Mouse (Mus musculus) frontal cortex, postnatal 25 days (tissue): ENCODE measurements at regions not wholly inside any gene's neighbourhood (a gene's known extent, or its start where the extent isn't known, plus 50 kb on each side); places are given as distances from the start of the nearest gene placed in this dataset.

Experiments used
- DNase-seq, 2 experiments: peaks; one replicate each; pipeline ENCODE4 v3.0.0; 2022; ENCODE audit warnings: low spot score in 2 of 2

- no peak for DNase-seq
These were observed 292.3 kb downstream of the 1700017N19Rik start for GRCm38 (mm10) chr10:100882584-100882983.

DNA sequence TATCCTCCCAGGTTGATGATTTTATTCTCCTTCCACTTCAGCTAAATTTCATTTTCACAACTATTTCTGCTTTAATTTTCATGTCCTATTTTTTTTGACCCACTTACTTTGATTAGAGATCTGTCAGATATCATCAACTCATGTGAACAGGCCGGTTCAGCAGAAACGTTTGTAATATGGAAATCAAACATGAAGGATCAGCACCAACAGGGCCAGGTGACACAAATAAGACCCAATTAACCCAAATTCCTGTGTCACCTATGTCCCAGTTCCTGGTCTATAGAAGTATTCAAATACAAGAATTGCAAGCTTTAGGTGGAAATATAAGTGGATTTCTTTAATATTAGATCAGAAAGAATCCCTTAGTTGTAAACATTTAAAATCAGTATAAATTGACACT lies 332.7 kb downstream of the 1700017N19Rik start:
- DNase-seq: no peak

DNA sequence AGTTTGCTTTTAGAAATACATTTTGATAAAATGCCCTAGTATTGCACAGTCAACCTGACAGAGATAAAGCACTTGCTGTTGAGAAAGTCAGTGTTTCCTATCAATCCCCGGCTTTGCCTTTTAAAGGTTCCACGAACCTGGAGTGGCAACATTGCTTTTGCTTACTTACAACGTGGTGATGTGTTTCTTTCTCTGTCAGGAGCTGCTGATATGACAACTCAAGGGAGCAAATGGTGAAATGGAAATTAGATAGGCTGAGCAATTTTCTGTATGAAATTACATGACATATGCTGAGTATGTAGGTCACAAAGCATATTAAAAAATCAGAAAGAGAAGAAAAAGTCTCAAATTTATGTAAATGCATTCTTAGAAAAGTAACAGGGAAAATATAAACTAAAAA lies 336.8 kb downstream of the 1700017N19Rik start:
- no peak for DNase-seq

GRCm38 (mm10) chr10:100931739-100932138 lies 341.5 kb downstream of the 1700017N19Rik start:
- DNase-seq: no peak

GRCm38 (mm10) chr10:100958371-100958770 lies 368.1 kb downstream of the 1700017N19Rik start:
- DNase-seq: no peak

DNA sequence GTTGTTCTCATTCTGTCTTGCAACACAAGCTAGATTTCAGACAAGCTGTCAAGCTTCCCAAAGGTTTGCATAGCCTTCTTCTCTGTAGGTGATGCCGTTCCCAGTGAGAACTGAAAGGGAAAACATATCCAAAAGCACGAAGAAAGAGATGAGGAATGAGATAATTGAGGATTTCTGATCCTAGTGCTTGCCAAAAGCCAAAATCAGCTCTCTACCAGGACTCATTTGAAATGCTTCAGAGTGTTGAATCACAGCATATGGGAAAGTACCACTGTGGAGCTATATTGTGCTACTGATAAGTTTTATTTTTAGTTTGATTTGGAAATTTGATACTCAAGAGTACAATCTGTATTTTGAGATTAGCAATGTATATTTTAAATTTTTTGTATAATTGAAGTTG lies 413.2 kb downstream of the 1700017N19Rik start:
- no peak for DNase-seq

DNA sequence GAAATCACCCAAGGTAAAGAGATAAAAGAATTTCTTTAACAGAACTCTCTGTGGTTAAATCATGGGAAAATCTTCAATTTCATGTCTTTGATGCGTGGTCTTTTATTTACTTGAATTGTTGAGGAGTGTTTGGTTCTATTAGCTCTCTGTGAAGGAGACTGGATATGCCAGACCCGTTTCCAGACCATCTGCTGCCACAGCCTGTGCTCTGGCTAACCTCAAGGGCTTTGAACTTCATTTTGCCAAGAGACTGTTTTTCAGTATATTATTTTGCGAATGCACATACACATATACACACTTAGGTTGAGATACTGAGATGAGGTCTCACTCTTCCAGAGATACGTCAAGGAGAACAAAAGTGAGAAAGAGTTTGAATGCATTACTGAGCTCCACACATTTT lies 414.4 kb downstream of the 1700017N19Rik start:
- DNase-seq: no peak

DNA sequence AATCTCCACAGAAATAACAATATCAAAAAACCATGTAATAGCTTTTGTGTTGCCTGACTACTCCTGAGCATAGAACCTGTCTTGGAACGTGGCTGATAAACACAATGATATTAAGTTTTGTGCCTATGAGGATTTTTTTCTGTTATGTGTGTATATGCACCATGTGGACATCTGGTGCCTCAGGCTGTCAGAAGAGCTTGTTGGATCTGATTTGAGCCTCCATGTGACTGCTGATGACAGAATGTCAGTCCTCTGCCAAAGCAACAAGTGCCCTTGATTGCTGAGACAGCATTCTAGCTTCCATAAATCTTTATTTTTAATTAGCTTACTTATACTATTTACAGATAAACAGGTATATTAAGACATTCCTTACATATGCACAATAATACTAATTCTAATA lies 425.1 kb downstream of the 1700017N19Rik start:
- DNase-seq: no peak

DNA sequence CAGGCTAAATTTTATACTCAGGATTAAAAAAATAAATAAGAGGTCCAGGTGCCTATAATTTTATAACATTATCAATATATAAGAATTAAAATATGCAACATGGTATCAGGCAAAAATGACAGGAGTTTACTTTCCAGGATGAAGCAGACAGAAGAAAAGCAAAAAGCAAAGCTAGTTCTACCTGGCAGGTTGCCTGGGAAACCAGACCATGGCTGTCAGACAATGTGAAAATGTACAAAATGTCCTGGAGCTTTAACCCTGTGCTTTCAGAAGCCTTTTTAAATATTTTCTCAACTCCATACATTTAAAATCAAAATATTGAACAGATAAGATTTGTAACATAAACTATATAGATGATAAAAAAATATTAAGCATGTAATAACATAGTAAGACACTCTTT lies 448.3 kb downstream of the 1700017N19Rik start:
- DNase-seq: no peak

- DNase-seq: no peak
These were observed 448.8 kb downstream of the 1700017N19Rik start for GRCm38 (mm10) chr10:101039034-101039433.
